Mouse (Mus musculus): ENCODE data around the gene Nfkbid. TPM values are rescaled to one million over a fixed set of nuclear protein-coding genes. Genes with fewer than 3 reads are reported as not detected.
A peak's percentile ranks its signal among the peaks of the same experiment; 100 is the strongest.

Gene Nfkbid
- polyA plus RNA-seq, 1 experiment from 2014 or later = 3.2 TPM

- Histone ChIP-seq H3K4me1 (replicated peaks; ENCODE audit: control insufficient read depth, insufficient read depth, low read length) (0 out of 2 replicates have a peak, but pooled peaks cover 5% of the 10 kb centered on the region), H3K36me3 (ENCODE audit: control insufficient read depth, insufficient read depth, low read length) (no peaks in the 10 kb centered on the region), H3K9me3 (ENCODE audit: control insufficient read depth, low read length) (no peaks in the 10 kb centered on the region), H3K27ac (ENCODE audit: low read depth) (no peak overlapping the region), H3K27me3 (replicated peaks; ENCODE audit: control insufficient read depth, insufficient read depth, low read length) (peaks cover 64% of the 10 kb centered on the region), H3K4me3 (ENCODE audit: low read depth, low read length) (no peak overlapping the region; the same call in 1 of the 2 replicates), H3K4me2 (ENCODE audit: low read length) (peak overlapping the region; percentile 35; the same call in 1 of the 2 replicates), H3K9ac (ENCODE audit: low read length) (no peak overlapping the region)
- ATAC-seq (replicated peaks; ENCODE audit: low FRiP score, low TSS enrichment, low read depth) (0 out of 2 replicates have a peak, but pooled peaks have one; percentile 19), DNase-seq (ENCODE audit: low spot score) (no peak)
- WGBS = 19% methylated on average over 25 of the region's 25 CpGs
Measured at GRCm38 (mm10) chr7:30453327-30453726, 31.8 kb downstream of the Nfkbid start.

DNA sequence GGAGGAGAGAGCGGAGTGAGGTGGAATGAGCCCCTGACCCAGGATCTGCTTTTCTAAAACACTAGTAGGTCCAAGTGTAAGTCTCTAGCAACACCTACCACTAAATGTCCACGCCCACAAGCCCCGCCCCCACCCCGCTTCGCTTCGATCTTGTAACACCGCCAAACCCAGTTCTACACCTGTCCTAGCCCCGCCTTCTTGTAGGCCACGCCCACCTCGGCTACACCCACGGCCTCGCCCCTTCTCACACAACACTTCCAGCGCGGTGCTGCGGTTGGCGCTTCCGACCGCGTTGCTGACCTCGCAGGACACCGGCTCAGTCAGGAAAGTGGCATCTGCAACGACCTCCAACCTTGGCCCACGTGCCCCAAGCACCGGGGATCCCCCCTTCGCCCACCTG is 32.2 kb downstream of the Nfkbid start:
- Histone ChIP-seq H3K9ac (ENCODE audit: low read length) (no peak overlapping the region), H3K27me3 (replicated peaks; ENCODE audit: control insufficient read depth, insufficient read depth, low read length) (peaks cover 68% of the 10 kb centered on the region), H3K9me3 (ENCODE audit: control insufficient read depth, low read length) (no peaks in the 10 kb centered on the region), H3K36me3 (ENCODE audit: control insufficient read depth, insufficient read depth, low read length) (no peaks in the 10 kb centered on the region), H3K4me3 (ENCODE audit: low read depth, low read length) (no peak overlapping the region; the same call in 1 of the 2 replicates), H3K4me1 (replicated peaks; ENCODE audit: control insufficient read depth, insufficient read depth, low read length) (0 out of 2 replicates have a peak, but pooled peaks cover 5% of the 10 kb centered on the region), H3K4me2 (ENCODE audit: low read length) (peak overlapping the region; percentile 35), H3K27ac (ENCODE audit: low read depth) (no peak overlapping the region)
- DNase-seq (ENCODE audit: low spot score) (no peak), ATAC-seq (replicated peaks; ENCODE audit: low FRiP score, low TSS enrichment, low read depth) (peak; percentile 62; the same call in 1 of the 2 replicates)
- WGBS = 3% methylated on average over 25 of the region's 25 CpGs

- peaks cover 73% of the 10 kb centered on the region for H3K27me3 ChIP-seq (replicated peaks; ENCODE audit: control insufficient read depth, insufficient read depth, low read length)
- no peak overlapping the region for H3K27ac ChIP-seq (ENCODE audit: low read depth)
- H3K4me1 ChIP-seq (replicated peaks; ENCODE audit: control insufficient read depth, insufficient read depth, low read length) = 0 out of 2 replicates have a peak, but pooled peaks cover 5% of the 10 kb centered on the region
- H3K9ac ChIP-seq (ENCODE audit: low read length) = no peak overlapping the region
- H3K4me3 ChIP-seq (ENCODE audit: low read depth, low read length) = no peak overlapping the region; the same call in 1 of the 2 replicates
- H3K36me3 ChIP-seq (ENCODE audit: control insufficient read depth, insufficient read depth, low read length) = no peaks in the 10 kb centered on the region
- no peaks in the 10 kb centered on the region for H3K9me3 ChIP-seq (ENCODE audit: control insufficient read depth, low read length)
- 11% methylated on average over 6 of the region's 6 CpGs for WGBS
- ATAC-seq (replicated peaks; ENCODE audit: low FRiP score, low TSS enrichment, low read depth) (no peak), DNase-seq (ENCODE audit: low spot score) (no peak)
- H3K4me2 ChIP-seq (ENCODE audit: low read length) = peak overlapping the region; percentile 35; the same call in 1 of the 2 replicates
Measured at GRCm38 (mm10) chr7:30454259-30454658, 32.7 kb downstream of the Nfkbid start.

DNA sequence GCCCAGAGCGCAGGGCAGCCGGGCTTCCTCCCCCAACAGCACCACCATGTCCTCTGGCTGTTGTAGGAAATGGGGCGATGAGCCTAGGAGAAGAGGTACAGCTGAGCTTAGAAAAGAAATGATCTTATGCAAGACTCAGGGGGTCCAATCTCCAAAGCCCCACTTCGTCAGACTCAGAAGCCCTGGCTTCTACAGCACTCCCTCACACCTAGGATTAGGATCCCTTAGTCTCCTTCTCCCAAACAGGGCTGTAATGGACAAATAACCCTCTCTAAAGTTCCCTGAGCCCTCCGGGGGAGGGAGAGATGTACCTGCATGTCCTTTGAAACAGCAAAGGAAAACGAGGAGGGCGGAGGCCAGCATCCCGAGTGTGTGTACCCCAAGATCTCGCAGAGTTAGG is 35.0 kb downstream of the Nfkbid start:
- Histone ChIP-seq H3K9ac (ENCODE audit: low read length) (no peak overlapping the region), H3K36me3 (ENCODE audit: control insufficient read depth, insufficient read depth, low read length) (no peaks in the 10 kb centered on the region), H3K4me3 (ENCODE audit: low read depth, low read length) (no peak overlapping the region), H3K4me2 (ENCODE audit: low read length) (peak overlapping the region; percentile 39; the same call in 1 of the 2 replicates), H3K27me3 (replicated peaks; ENCODE audit: control insufficient read depth, insufficient read depth, low read length) (peaks cover 95% of the 10 kb centered on the region), H3K9me3 (ENCODE audit: control insufficient read depth, low read length) (no peaks in the 10 kb centered on the region), H3K27ac (ENCODE audit: low read depth) (no peak overlapping the region), H3K4me1 (replicated peaks; ENCODE audit: control insufficient read depth, insufficient read depth, low read length) (0 out of 2 replicates have a peak, but pooled peaks cover 5% of the 10 kb centered on the region)
- WGBS = 1% methylated on average over 9 of the region's 9 CpGs
- ATAC-seq (replicated peaks; ENCODE audit: low FRiP score, low TSS enrichment, low read depth) (no peak), DNase-seq (ENCODE audit: low spot score) (no peak)

DNA sequence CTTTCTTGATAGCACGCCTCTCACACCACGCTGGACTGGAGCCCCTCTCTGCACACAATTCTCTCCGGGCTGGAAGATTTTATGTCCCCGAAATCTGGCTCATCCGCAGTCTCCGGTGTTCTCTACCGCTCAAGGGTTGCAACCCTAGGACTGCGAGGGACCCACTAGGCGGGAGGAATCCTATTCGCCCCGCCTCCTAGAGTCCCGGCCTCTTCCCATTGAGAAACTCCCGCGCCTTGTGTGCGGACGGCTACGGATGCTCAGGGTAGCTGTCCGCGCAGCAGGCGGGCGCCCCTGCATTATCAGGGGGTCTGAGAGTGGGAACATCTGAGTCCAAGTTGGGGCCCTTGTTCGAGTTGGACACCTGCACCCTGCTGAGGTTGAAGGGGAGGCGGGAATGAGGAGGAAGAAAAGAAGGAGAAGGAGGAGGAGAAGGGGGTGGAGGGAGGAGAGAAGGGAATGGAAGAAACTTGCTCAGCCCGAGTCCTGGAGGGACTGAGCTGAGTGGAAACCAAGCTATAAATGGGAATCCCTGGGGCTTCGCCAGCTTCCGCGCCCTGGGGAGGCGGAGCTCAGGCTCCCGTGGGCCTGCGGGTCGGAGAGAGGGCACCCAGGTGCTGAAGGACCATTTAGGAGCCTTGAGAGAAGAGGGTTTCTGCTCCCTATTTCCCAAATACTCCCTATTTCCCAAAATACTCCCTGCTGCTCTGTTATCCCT is 35.5 kb downstream of the Nfkbid start:
- Histone ChIP-seq H3K4me3 (ENCODE audit: low read depth, low read length) (peak overlapping the region; percentile 21), H3K4me1 (replicated peaks; ENCODE audit: control insufficient read depth, insufficient read depth, low read length) (0 out of 2 replicates have a peak, but pooled peaks cover 5% of the 10 kb centered on the region), H3K4me2 (ENCODE audit: low read length) (peak overlapping the region; percentile 39), H3K27me3 (replicated peaks; ENCODE audit: control insufficient read depth, insufficient read depth, low read length) (peaks cover 100% of the 10 kb centered on the region), H3K9me3 (ENCODE audit: control insufficient read depth, low read length) (no peaks in the 10 kb centered on the region), H3K9ac (ENCODE audit: low read length) (no peak overlapping the region), H3K27ac (ENCODE audit: low read depth) (no peak overlapping the region), H3K36me3 (ENCODE audit: control insufficient read depth, insufficient read depth, low read length) (no peaks in the 10 kb centered on the region)
- WGBS = 2% methylated on average over 31 of the region's 31 CpGs
- no peak for ATAC-seq (replicated peaks; ENCODE audit: low FRiP score, low TSS enrichment, low read depth)
- no peak for DNase-seq (ENCODE audit: low spot score)

DNA sequence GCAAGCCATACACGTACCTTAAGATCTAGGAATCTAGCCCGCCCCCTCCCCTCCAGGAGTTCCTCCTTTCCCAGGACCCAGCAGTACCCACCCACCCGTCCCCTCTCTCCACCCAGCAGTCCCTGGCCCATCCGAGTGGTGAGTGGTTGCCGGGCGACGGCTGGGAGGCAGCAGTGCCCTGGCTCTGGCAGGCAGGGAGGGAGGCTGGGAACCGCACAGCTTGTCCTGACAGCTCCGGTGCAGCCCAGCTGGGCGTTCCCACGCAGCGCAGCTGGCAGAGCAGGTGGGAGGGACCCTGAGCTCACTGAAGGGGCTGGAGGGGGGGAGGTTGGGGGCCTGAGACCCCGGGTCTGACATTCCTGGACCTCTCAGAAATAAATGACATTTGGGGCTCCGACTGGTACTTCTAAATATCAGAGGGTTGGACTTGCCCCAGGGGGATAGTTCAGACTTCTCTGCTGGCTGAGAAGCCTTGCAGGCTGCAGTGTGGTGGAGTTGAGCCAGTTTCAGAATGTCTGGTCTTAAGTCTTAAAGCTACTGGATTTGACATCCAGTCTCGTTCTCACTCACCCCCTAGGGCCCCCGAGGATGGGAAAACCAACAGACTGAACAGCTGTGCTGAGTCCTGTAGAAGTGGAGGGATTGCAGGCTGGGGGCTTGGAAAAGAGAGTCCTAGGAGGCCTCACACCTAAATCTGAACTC is 36.2 kb downstream of the Nfkbid start, which contains the start of the genes Kirrel2 and Nphs1:
Kirrel2 (minus strand) TSS at position 62 of the 702 bp plus-strand sequence.
Nphs1 (plus strand) TSS at position 687 of the 702 bp plus-strand sequence.
- H3K27ac ChIP-seq (ENCODE audit: low read depth) = no peak within 1 kb of the TSS
- H3K9me3 ChIP-seq (ENCODE audit: control insufficient read depth, low read length) = no peaks in the 10 kb centered on the region
- H3K4me1 ChIP-seq (replicated peaks; ENCODE audit: control insufficient read depth, insufficient read depth, low read length) = 0 out of 2 replicates have a peak, but pooled peaks cover 5% of the 10 kb centered on the region
- ATAC-seq (replicated peaks; ENCODE audit: low FRiP score, low TSS enrichment, low read depth) (no peak), DNase-seq (ENCODE audit: low spot score) (no peak)
- H3K9ac ChIP-seq (ENCODE audit: low read length) = no peak within 1 kb of the TSS
- peak within 1 kb of the TSS; percentile 39 for H3K4me2 ChIP-seq (ENCODE audit: low read length)
- WGBS = 4% methylated on average over 16 of the region's 16 CpGs
- H3K27me3 ChIP-seq (replicated peaks; ENCODE audit: control insufficient read depth, insufficient read depth, low read length) = peaks cover 98% of the 10 kb centered on the region
- no peaks in the 10 kb centered on the region for H3K36me3 ChIP-seq (ENCODE audit: control insufficient read depth, insufficient read depth, low read length)
- peak within 1 kb of the TSS; percentile 21 for H3K4me3 ChIP-seq (ENCODE audit: low read depth, low read length)

GRCm38 (mm10) chr7:30459484-30459883 is 38.0 kb downstream of the Nfkbid start:
- 40% methylated on average over 6 of the region's 6 CpGs for WGBS
- Histone ChIP-seq H3K4me2 (ENCODE audit: low read length) (no peak overlapping the region), H3K36me3 (ENCODE audit: control insufficient read depth, insufficient read depth, low read length) (no peaks in the 10 kb centered on the region), H3K9ac (ENCODE audit: low read length) (no peak overlapping the region), H3K9me3 (ENCODE audit: control insufficient read depth, low read length) (no peaks in the 10 kb centered on the region), H3K4me1 (replicated peaks; ENCODE audit: control insufficient read depth, insufficient read depth, low read length) (0 out of 2 replicates have a peak, but pooled peaks cover 5% of the 10 kb centered on the region), H3K4me3 (ENCODE audit: low read depth, low read length) (no peak overlapping the region), H3K27me3 (replicated peaks; ENCODE audit: control insufficient read depth, insufficient read depth, low read length) (peaks cover 98% of the 10 kb centered on the region), H3K27ac (ENCODE audit: low read depth) (no peak overlapping the region)
- no peak for ATAC-seq (replicated peaks; ENCODE audit: low FRiP score, low TSS enrichment, low read depth)
- DNase-seq (ENCODE audit: low spot score) = no peak

GRCm38 (mm10) chr7:30463568-30463967 is 42.0 kb downstream of the Nfkbid start:
- peaks cover 98% of the 10 kb centered on the region for H3K27me3 ChIP-seq (replicated peaks; ENCODE audit: control insufficient read depth, insufficient read depth, low read length)
- WGBS = 30% methylated on average over 7 of the region's 7 CpGs
- H3K27ac ChIP-seq (ENCODE audit: low read depth) = no peak overlapping the region
- no peak overlapping the region for H3K4me3 ChIP-seq (ENCODE audit: low read depth, low read length)
- no peaks in the 10 kb centered on the region for H3K9me3 ChIP-seq (ENCODE audit: control insufficient read depth, low read length)
- H3K9ac ChIP-seq (ENCODE audit: low read length) = no peak overlapping the region
- no peaks in the 10 kb centered on the region for H3K4me1 ChIP-seq (replicated peaks; ENCODE audit: control insufficient read depth, insufficient read depth, low read length)
- ATAC-seq (replicated peaks; ENCODE audit: low FRiP score, low TSS enrichment, low read depth) (no peak), DNase-seq (ENCODE audit: low spot score) (no peak)
- no peak overlapping the region for H3K4me2 ChIP-seq (ENCODE audit: low read length)
- no peaks in the 10 kb centered on the region for H3K36me3 ChIP-seq (ENCODE audit: control insufficient read depth, insufficient read depth, low read length)
